Mouse (Mus musculus) urinary bladder, postnatal 36 days (tissue): ENCODE results near the gene Fam19a4.
"Not testable (repeated sequence)": the region's sequence is repeated elsewhere in the genome, so short reads cannot be mapped to it uniquely, and the experiment has no call there.

Source experiments
- DNase-seq, 2 experiments: peaks; one replicate each; pipeline ENCODE4 v3.0.0; 2022; ENCODE audit warnings: low spot score in 2 of 2, mixed read lengths in 1 of 2

Fam19a4 gene

DNA sequence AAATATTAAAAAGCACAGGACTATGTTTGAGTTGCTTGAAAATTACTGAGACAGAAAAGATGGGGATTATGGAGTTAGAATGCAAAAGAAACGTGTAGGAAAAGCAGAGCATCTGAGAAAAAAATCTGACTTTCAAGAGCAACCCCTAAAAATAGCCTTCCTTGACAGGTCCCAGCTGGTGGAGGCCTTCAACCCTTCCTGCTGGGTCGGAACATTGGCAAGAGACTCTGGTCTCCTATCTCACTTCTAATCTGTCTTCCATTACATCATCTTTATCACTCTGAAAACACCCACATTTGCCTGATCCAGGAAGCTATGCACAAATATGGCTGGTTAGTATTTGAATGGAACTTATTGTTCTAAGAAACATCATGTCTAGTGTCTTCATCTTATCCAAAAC is 115.4 kb downstream of the Fam19a4 start:
- no peak for DNase-seq

GRCm38 (mm10) chr6:96935776-96936175 is 124.4 kb downstream of the Fam19a4 start:
- no peak for DNase-seq

DNA sequence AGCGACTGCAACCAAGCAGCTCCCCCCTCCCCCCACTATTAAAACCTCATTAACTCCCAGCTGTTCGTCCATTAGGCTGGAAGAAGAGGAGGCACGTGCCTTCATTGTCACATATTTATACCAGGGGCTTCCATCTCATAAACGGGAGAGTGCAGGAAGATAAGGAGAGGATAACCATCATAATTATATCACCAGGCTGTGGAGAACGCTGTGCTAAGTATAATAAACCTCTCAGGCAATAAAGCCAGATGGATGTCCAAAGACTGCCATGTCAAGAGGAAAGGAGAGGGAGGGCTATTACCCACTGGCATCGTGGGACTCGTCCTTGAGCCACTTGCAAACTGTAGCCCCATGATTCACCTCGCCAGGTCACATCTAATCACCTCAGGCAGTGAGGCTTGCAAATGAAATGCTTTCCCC is 151.1 kb downstream of the Fam19a4 start:
- no peak for DNase-seq

DNA sequence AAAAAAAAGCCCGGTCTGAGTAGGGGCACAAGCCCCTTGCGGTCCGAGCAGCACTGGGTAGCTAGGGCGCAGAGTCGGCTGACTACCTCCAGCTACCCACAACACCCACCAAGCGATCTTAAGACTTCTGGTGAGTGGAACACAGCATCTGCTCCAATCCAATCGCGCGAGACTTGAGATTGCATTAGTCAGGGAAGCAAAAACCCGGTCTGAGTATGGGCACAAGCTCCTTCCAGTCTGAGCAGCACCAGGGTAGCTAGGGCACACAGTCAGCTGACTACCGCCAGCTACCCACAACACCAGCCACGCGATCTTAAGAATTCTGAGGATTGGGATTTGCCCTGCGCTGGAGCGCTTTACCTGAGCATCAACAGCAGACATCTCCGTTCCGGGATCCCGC is 183.1 kb downstream of the Fam19a4 start:
- not testable (repeated sequence) for DNase-seq

GRCm38 (mm10) chr6:96876651-96877050 is 183.6 kb downstream of the Fam19a4 start:
- DNase-seq: not testable (repeated sequence)

GRCm38 (mm10) chr6:96853065-96853464 is 207.1 kb downstream of the Fam19a4 start:
- no peak for DNase-seq

GRCm38 (mm10) chr6:96843944-96844343 is 216.3 kb downstream of the Fam19a4 start:
- no peak for DNase-seq

GRCm38 (mm10) chr6:96840634-96841033 is 219.6 kb downstream of the Fam19a4 start:
- no peak for DNase-seq

- DNase-seq: no peak
Measured at GRCm38 (mm10) chr6:96826626-96827025, 233.6 kb downstream of the Fam19a4 start.

GRCm38 (mm10) chr6:96802981-96803380 is 257.2 kb downstream of the Fam19a4 start:
- no peak for DNase-seq

GRCm38 (mm10) chr6:96798746-96799145 is 261.5 kb downstream of the Fam19a4 start:
- no peak for DNase-seq

DNA sequence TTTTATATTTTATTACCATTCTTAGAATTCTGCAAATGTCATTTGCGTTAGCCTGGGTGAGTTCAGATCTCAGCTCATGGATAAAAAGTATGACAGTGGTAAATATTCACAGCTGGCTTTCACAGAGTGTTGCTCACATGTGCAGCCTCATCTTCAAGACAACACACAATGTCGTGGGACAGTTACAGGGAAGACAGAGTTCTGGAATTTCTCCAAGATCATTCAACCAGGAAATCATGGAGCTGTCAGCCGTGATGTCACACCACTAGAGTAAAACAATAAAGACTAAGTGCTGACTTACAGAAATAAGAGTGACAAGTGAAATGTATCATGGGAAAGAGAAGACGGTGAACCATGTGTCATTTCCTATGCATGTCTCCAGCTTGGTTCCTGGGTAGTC is 262.8 kb downstream of the Fam19a4 start:
- DNase-seq: no peak
